Mouse (Mus musculus): ENCODE data around the gene Gm13102. TPM values are rescaled to one million over a fixed set of nuclear protein-coding genes. Genes with fewer than 3 reads are reported as not detected.

Gene Gm13102
- not detected for total RNA-seq (2023)

DNA sequence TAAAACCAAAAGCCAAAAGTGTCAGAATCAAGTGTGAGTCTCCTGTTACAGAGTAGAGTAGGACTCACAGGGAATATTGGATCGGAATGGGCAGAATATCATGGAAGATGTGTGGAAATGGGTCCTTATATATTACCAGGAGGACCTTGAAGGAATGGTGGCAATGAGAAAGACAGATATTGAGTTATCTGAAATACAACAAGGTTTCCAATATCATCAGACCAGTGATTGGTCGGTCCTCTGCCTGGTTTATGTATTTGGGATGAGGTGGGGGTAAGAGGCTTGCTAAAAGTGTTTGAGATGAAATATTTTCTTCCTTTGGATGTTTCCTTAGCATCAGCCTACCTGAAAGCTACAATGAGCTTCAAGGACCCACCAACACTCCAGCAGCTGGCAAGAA, at the start of gene Gm13102:
TSS of gene Gm13102 (plus strand) at position 301 of the 400 bp plus-strand sequence.

DNA sequence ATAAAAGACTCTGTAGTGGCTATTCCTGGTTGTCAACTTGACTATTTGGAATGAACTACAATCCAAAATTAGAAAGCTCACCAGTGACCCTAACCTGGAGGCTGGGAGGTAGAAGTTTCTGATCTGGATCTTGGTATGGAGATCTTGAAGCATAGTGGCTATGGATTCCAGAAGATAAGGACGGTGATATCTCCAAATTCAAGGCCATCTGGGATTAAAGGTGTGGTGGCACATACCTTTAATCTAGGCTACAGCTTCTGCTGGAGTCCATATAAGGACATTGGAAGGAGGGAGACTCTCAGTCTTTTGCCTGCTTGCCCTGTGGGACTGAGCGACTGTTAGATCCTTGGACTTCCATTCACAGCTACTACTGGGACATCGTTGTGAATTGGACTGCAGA, 47.4 kb upstream of the Gm13102 start, which contains the start of gene Pramel4:
TSS of gene Pramel4 (plus strand) at position 301 of the 400 bp plus-strand sequence.

Other genes starting within 250 kb of the Gm13102 start
- not detected for gene Pramef6, start 206.1 kb upstream of the Gm13102 start, total RNA-seq (2023)
- gene Pramef25, start 155.5 kb upstream of the Gm13102 start, total RNA-seq (2023): not detected
- gene Gm13101, start 139.5 kb upstream of the Gm13102 start, total RNA-seq (2023): not detected
- gene Pramef17, start 112.1 kb upstream of the Gm13102 start, total RNA-seq (2023): not detected
- not detected for gene Pramel4, start 47.3 kb upstream of the Gm13102 start, total RNA-seq (2023)
- gene Oog3, start 56.2 kb downstream of the Gm13102 start, total RNA-seq (2023): not detected
- gene Oog2, start 84.2 kb downstream of the Gm13102 start, total RNA-seq (2023): not detected
- gene C87977, start 106.8 kb downstream of the Gm13102 start, total RNA-seq (2023): not detected
- gene Pramel5, start 174.0 kb downstream of the Gm13102 start, total RNA-seq (2023): not detected
- not detected for gene Gm13128, start 223.8 kb downstream of the Gm13102 start, total RNA-seq (2023)

All from monocyte, adult 59 days (primary cell).